Mouse (Mus musculus) small intestine, adult 2 months (tissue): ENCODE results near the gene Cfap52.

ENCODE experiments used
- CTCF ChIP-seq: fragments of 200-500 bp; IDR thresholded peaks from 2 replicates; pipeline ENCODE4 v1.5.1; 2012; ENCODE audit warnings: low read depth, mild to moderate bottlenecking, control low read depth, inconsistent platforms, low read length, moderate library complexity, mixed read lengths; ENCODE audit not compliant: insufficient replicate concordance, insufficient read length; ENCODE audit errors: extremely low read depth
- POLR2A ChIP-seq: fragments of 200-500 bp; IDR thresholded peaks from 2 replicates; pipeline ENCODE4 v1.6.1; 2012; ENCODE audit warnings: low read depth, mild to moderate bottlenecking, control low read depth, inconsistent platforms, low read length, moderate library complexity

DNA sequence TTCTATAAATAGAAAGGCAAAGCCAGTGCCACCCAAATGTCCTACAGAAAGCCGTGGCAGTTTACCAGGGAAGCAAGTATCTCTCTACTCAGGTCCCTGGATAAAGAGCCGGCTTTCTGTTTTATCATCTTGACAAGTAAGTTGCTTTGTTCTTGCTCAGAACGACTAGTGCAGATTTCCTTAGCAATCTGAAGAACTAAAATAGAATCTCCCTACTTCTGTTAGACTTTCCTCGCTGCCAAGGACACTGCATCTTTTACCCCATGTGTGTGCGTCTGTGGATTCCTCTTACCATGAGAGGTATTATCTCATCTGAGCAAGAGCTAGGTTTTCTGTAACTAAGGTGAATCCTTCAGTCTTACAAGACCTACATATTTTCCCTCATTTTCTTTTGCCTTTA is 76.9 kb downstream of the Cfap52 start:
- TF ChIP-seq CTCF (no peak), POLR2A (no peak)
